Mouse (Mus musculus) adrenal gland, adult 18-20 months (tissue): ENCODE data around the gene Palld. TPM values are rescaled to one million over a fixed set of nuclear protein-coding genes. Genes with fewer than 3 reads are reported as not detected.

ENCODE experiments used
- DNase-seq, 2 experiments: peaks; one replicate each; pipeline ENCODE4 v3.0.0; 2021 to 2022; ENCODE audit warnings: low spot score in 2 of 2
- total RNA-seq, 2 experiments: library from RNA; stranded (reverse); gene quantifications; 1 replicate in 1 of 2; 2 replicates in 1 of 2; pipeline ENCODE4 v1.2.3; 2021

Palld gene
- total RNA-seq, 2 experiments from 2014 or later: 31.9 to 45.7 TPM

DNA sequence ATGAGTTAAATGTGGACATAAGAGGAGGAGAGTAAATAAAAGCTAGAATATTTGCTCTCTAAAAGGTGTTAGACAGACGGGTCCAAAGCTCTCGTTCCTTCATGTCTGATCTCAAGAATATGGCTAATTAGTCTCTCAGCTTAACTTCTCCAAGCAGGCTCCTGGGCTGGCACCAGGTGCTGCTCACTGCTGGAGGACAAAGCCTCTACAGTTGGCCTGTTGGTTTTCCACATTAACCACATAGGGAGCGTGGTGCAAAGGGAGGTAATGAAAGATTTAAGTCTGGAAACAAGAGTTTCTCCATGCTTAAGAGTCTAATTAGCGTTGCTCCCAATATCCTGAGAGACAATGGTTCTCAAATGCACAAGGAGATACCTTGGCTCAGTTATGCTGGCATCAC, 209.6 kb downstream of the Palld start:
- DNase-seq: no peak

DNA sequence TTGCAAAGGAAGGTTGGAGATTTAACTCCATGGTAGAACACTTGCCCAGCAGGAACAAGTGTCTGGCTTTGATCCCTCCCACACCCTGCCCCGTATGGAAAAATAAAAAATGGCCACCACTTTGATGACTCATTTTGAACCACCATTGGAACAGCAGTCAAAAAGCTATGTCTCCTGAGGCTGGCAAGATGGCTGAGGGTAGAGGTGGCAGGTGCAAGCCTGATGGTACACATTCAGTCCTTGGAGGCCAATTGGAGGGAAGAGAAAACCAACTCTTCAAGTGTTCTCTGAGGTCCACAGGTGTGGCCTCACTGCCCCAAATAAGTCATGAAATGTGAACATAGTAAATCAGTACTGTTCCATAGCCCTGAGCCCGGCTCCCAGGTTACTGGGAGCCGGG, 210.4 kb downstream of the Palld start:
- DNase-seq: no peak

DNA sequence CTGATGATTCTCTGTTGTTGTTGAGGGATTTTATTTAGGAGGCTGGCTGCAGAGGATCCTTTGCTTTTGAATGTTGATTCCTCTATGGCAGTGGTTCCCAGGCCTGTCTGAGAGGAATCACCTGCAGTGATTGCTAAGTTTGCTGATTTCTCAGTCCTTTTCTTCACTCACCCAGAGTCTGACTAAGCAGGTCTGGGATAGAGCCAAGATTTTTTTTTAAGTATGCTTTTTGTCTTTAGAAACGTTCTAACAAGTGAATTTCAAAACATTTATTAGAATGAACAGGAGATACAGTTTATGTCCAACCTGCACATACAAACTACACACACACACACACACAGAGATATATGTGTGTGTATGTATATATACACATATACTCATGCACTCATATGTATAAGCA, 211.1 kb downstream of the Palld start:
- DNase-seq: no peak

DNA sequence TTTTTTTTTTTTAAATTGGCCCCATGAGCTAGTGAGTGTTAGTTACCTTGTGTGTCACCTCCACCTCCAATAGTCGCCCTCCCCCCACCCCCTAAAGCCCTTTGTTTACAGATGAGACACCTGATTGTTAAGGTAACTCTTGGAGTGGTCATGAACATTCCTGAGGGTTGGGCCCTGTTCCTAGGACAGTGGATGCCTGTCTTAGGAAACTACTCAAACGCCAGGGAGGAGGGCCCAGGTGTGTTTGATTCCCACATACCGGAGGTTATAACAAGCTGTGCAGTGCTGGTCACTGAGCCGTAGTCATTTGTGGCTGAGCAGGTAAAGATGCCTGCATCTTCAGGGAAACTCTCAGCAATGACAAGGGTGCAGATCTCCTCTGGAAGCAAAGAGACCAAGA, 215.4 kb downstream of the Palld start:
- no peak for DNase-seq

DNA sequence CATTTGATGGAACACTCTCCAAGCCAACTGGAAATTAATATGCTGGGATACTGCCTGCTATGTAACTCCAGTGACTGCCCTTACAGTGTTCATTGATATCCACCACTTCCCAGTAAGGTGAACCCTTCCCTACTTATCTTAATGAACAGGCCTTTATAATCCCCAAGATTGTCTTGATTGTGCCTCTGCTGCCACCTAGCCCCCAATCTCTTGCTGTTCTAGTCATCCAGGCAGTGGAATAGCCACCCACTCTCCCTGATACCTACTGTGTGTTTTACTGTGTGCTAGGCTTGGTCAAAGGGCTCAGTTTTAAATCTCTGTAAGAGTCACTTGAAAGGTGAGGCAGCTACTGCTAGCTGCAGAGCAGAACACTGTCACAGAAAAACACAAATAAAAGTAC, 216.2 kb downstream of the Palld start:
- peak; percentile 12 to 41 for DNase-seq

DNA sequence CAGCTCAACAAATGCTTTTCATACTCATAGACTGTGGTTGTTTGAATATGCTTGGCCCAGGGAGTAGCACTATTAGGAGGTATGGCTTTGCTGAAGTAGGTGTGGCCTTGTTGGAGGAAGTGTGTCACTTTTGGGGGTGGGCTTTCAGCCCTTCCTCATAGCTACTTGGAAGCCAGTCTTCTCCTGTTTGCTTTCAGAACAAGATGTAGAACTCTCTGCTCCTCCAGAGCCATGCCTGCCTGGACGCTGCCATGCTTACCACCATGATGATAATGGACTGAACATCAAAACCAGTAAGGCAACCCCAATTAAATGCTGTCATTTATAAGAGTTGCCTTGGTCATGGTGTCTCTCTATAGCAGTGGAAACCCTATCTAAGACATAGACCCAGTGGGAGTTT, 217.2 kb downstream of the Palld start:
- no peak for DNase-seq

DNA sequence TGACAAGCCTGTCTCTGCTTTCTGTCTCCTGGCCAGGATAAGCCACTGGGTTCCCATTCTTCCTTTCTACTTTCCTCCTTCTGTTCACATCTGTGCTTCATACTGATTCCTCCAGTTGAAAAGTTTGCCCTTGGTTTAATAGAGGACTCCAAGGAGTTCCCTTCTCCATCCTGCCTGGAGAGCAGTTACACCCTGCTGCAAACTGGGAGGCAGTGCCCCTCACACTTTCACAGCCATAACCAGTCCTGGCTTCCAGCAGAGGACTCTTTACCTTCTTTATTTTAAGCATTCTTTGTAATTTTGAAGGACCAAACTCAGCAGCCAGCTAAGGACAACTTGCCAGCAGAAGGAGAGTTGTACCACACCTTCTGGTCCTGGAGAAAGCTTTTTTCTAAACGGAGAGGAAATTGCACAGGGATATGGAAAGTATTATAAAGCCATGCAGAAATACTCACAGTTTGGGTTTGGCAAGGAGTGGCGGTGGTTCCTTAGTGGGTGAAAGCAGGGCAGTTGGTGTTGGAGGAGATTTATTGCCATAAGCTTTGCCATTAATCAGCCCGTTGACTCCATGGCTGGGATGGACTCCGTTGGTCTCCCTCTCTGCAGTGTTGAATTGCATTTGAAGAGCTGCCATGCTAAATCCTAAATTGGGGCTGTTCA, 218.1 kb downstream of the Palld start:
- no peak for DNase-seq

DNA sequence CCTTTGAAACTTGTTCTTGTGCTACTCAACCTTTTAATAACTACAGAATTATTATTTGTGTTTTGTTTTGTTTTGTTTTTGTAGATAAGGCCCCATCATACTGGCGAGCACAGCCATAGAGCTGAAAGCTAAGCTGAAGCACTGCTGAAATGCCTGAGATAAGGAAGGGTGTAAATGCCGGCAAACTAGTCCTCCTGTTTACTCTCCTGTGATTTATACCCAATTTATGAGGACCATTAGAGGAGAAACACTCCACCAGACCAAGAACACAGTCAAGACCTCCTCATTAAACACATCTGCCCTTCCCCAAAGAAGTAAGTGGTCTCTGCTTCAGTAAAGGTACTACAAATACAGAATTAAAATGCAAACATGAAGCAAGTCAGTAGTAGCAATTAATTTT, 219.6 kb downstream of the Palld start:
- DNase-seq: no peak

DNA sequence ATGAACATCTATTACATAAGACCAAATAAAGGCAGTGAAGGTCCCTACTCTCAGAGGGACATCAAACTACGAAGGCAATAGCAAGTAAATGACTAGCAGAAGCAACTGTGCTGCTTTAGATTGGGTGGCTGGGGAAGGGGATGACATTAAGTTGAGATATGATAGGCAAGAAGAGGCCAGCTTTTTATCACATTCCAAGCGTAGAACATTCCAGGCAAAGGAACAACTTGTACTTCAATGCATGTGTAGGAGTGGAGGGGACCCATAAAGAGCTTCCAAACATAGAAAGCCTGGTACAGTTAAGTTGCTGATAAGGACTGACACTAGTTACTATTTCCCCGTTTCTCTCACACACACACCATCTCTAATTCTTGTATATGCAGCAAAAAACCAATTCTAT, 221.3 kb downstream of the Palld start:
- DNase-seq: no peak

DNA sequence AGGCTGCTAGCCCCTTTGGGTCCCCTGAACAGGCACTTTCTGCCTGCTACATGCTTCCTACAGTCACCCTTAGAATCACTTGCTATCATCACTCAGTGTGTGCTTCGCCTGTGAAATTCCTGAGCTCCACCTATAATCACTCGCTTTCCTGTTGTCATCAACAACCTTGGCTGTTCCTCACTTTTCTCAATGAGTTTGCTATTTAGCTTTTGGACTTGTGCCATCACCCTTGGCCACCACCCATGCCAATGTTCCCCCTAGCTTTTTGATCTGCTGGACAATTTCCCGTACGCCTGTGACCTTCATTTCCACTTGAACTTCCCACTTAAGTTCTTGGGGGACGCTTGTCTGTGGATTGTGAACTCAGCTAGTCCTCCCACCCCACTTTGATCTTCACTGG, 225.3 kb downstream of the Palld start:
- no peak for DNase-seq

DNA sequence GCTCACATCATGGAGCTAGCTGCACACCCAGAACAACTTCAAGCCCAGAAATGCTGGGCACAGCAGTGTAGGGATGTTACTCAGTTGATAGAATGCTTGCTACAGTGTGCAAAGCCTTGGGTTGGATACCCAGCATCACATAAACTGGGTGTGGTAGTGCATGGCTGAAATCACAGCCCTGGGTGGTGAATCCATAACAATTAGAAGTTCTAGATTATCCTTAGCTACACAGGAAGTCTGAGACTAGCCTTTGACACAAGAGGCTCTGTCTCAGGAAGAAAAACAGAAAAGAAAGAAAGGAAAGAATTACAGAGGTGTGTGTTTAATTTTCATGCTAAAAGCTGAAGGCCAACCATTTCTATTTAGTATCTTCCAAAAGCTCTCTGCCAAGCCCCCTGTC, 231.3 kb downstream of the Palld start:
- no peak for DNase-seq

DNA sequence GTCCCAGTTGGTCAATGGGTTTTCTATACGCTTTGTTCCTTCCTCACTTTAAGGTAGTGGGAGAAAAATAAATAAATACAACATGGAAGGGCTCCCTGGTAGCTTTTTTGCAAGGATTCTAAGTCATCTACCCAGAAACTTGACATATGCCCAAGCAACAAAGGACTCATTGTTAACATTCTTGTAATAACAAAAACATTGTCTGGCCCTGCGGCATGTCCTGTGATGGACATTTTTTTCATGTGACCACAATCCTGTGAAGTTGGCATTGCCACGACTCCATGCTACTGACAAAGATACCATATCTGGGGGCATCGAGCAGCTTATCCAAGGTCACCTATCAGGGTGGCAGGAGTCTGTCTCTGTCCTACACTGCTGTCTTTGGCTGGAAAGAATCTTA, 232.1 kb downstream of the Palld start:
- no peak for DNase-seq

DNA sequence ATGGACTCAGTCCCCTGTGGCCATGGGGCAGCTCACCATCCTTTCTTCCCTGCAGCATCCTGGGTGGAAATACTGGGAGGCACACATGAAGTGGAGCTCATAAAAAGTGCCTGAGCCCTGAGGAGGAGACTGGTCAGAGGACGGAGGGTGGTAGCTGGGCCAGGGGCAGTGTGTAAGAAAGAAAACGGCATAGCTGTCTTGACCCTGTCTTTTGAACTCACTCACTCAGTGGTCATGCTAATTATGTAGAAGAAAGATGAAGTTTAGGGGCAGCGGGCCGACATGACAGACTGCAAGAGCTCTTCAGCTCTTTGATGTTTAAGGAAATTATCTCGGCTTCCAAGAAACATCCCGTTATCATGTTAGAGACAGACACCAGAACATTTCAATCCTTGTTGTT, 235.6 kb downstream of the Palld start:
- no peak for DNase-seq

DNA sequence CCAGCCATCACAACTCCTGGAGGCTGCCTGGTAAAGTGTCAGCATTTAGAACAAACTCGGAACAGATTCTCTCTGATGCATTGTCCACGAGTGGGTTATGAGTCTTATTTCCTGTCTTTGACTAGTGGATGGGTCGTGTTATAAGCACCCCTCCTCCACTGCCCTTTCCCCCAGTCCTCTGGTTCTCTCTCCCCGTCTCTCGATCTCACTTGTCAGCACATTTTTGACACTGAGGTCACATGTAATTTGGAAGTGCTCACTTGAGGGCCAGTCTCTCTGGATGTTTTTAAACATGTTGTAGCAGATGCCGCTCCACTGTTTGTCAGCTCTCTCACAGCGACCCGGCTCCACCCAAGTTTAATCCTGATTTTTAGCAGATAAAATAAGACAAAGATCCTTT, 237.5 kb downstream of the Palld start:
- DNase-seq: no peak

DNA sequence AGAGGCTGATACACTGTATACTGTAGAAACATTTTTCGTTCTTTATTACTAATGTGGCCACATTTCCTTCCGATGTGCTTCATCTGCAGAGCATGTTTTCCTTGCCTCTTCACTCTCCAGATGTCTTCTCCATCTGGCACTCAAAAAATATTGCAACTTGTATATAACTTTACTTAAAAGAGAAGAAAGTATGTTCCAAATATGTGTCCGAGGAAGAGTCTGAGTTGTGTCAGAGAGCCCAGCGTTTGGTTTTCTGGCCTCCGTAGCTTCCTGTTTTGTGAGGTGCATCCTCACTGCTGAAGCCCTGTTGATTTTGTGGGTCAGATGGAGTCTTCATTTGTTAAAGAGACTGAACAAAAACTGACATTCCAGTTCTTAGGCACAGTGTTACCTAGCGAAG, 238.3 kb downstream of the Palld start:
- DNase-seq: no peak

DNA sequence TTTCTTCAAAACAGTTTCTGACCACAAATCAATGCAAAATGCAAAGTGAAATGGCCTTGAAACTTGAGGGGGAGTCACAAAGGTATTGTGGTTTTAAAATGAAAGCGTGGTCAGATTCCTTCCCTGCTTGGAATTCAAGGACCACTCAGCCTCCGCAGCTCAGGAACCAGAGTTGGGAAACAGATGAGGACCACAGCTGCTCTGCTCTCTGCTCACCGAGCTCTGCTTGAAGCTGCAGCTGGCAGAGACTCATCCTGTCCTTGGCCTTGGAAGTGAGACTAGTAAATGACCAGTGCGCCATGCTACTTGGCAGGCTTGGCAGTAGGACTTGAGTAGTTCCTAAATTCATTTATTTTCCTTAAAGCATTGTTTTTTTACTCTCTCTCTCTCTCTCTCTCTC, 239.7 kb downstream of the Palld start:
- DNase-seq: peak in 1 of 2 experiments; percentile 22

DNA sequence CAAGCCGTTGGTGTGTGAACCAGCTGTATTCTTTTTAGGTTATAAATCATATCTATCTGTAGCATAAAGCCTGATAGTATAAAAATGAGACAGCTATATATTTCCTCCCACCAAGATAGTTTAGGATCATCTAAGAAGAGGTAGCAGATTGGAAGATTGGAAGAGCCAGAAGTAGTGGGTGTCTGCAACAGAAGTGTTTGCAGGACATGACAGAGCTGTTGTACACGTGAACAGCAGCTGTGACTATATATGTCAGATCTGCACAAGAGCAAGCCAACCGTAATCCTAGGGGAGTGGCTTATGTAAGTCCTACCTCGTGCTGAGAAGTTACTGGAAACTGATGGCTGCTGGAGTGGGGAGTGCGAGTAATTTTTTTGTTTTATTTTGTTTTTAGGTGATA, 240.9 kb downstream of the Palld start:
- no peak for DNase-seq

DNA sequence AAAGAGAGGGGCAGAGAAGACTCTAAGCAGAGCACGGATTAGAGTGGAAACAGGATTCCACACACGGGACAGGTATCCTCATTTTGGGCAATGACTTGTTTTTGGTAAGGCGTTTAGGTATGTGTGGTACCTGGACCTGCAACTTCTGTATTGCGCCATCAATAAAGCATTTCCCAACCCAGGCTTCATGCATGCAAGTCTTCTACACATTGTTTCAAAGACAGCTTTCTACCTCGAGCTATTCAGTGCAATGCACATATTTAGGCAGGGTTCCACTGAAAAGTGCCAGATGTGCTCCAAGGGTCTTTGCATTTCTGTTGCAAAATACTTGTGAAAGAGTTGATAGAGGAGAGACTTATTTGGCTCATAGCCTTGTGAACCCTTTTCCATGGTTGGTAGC, 241.5 kb downstream of the Palld start:
- no peak for DNase-seq

DNA sequence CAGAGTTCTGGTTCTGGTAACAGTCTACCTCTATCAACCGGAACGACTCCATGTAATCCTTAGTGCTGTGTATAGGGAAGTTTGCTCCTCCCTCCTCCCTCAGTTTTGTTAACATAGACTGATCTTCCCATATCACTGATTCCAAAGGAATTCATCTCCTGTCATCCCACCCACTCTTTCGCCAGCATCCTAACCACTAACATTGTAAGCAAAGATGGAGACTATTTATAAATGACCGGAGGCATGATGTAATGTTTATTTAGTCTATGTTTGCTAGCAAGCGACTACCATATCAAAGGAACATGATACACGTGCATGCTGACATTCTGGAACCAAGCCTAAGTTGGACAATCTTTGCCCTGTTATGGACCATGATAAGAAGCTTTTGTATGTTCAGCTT, 250.5 kb downstream of the Palld start:
- no peak for DNase-seq

DNA sequence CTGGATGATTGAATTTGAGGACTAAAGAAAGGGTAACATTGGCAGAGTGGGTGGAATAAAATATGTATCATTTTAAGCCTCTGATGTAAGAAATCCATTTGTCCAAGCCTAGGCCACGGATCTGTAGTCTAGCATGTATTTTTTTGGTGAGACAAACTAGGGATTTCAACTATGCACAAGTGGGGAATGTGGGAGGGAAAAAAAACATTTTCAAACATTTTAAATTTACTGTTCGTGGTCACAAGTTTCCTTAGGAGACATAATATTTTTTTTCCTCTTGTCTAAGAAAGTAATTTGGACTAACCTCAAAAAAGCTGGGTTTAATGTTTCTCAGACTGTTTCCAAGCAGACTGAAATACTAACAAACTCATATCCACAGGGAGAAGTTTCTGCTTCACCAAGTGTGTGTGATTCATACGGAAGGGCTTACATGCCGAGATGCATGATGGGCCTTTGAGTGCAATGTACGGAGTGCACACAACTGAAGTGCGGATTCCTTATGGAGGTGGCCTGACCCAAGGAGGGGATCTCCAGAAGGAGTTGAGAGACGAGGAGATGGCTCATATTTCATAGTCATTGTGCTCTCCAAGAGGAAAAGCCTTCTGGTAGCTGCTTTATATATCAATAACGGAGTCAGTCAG, 256.2 kb downstream of the Palld start:
- no peak for DNase-seq

DNA sequence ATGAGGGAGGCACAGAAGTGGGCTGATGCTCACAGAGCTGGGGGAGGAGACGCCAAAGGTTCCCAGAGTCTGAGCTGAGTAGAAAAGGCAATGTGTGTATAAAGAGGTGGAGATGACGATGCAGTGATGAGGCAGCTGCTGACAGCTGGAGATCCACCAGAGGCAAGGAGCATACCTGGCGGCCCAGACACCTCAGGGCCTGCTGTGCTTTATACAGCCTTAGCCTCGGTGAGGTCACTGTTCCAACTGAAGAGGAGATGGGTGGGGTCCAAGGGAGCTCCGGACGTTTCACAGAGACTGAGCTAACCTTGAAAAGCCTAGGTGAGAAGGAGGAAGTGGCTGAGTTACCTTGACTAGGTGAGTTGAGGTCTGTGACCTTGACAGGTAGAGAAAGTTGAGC, 256.8 kb downstream of the Palld start:
- no peak for DNase-seq

DNA sequence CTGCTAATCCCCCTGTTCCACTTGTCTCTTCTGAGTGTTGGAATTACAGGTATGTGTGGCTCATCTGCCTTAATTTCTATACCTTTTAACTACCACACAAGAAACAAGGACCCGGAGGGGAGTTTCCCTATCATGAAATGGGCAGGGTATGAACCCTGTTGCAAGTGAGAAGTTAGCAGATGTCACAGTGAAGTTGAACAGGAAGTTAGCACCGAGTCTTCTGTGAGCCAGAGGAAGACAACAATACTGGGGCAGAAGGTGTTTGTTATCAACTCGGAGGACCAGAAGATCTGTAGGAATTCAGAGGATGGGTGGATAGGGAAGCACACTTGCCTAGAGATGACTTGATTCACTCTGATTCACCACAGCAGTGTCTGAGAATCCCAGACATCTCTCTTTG, 259.3 kb downstream of the Palld start:
- DNase-seq: no peak

DNA sequence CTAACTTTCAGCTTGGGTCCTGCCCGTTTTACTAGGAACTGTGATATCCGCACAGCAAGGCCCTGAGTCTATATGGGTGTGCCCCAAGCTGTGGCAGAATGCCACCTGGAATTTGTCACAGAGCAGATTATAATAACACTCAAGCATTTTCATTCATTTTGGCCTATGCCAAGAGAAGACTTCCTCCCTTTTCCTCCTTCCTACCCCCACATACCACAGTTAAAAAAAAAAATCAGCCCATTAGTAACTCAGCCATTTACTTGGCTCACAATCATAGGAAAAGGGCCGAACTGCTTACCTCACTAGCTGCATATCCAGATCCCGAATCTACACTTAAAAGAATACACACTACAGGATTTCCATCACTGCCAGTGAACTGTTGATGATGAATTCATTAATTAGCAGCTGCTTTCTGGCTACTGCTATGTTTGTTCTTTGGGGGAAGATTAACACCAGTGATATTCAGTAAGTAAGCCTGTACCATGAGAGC, 260.1 kb downstream of the Palld start:
- DNase-seq: no peak
